Mouse (Mus musculus): ENCODE results near the gene Cct2.
"Not testable (repeated sequence)": the region's sequence is repeated elsewhere in the genome, so short reads cannot be mapped to it uniquely, and the experiment has no call there.

Cct2 gene

GRCm38 (mm10) chr10:117049961-117050597, 13.5 kb downstream of the Cct2 start:
- DNase-seq, result no peak

GRCm38 (mm10) chr10:117049253-117049652, 14.4 kb downstream of the Cct2 start:
- DNase-seq, result no peak

GRCm38 (mm10) chr10:117045175-117046056, 18.2 kb downstream of the Cct2 start, which contains the start of gene Lrrc10:
TSS of gene Lrrc10 (plus strand) at chr10:117045341.
- peak; percentile 58 for DNase-seq

- DNase-seq, result not testable (repeated sequence)
Measured at GRCm38 (mm10) chr10:117043497-117044166, 20.0 kb downstream of the Cct2 start.

GRCm38 (mm10) chr10:117042295-117042694, 21.3 kb downstream of the Cct2 start:
- DNase-seq, result no peak

GRCm38 (mm10) chr10:117040355-117040754, 23.3 kb downstream of the Cct2 start:
- DNase-seq, result no peak

- peak; percentile 54 to 69 for DNase-seq
Measured at GRCm38 (mm10) chr10:117033785-117034184, 29.8 kb downstream of the Cct2 start.

- DNase-seq, result no peak
Measured at GRCm38 (mm10) chr10:117031160-117031559, 32.5 kb downstream of the Cct2 start.

- DNase-seq, result no peak
Measured at GRCm38 (mm10) chr10:117026176-117026575, 37.4 kb downstream of the Cct2 start.

GRCm38 (mm10) chr10:117025776-117026175, 37.8 kb downstream of the Cct2 start:
- peak in 1 of 2 experiments; percentile 17 for DNase-seq

- no peak for DNase-seq
Measured at GRCm38 (mm10) chr10:117023693-117024092, 39.9 kb downstream of the Cct2 start.

- DNase-seq, result no peak
Measured at GRCm38 (mm10) chr10:117021020-117021754, 42.4 kb downstream of the Cct2 start.

- no peak for DNase-seq
Measured at GRCm38 (mm10) chr10:117018281-117018840, 45.3 kb downstream of the Cct2 start.

GRCm38 (mm10) chr10:117014565-117014964, 49.0 kb downstream of the Cct2 start:
- no peak for DNase-seq

GRCm38 (mm10) chr10:117013689-117014390, 49.8 kb downstream of the Cct2 start:
- DNase-seq, result no peak

- DNase-seq, result no peak
Measured at GRCm38 (mm10) chr10:117011047-117011446, 52.6 kb downstream of the Cct2 start.

GRCm38 (mm10) chr10:117009691-117010090, 53.9 kb downstream of the Cct2 start:
- DNase-seq, result no peak

GRCm38 (mm10) chr10:117005707-117006464, 57.7 kb downstream of the Cct2 start:
- DNase-seq, result no peak

GRCm38 (mm10) chr10:117004695-117005094, 58.9 kb downstream of the Cct2 start:
- no peak for DNase-seq

Measured in cerebellum, adult 18-20 months (tissue).